Mouse (Mus musculus) MEL (cell line): ENCODE results near the gene Snap47. TPM values are rescaled to one million over a fixed set of nuclear protein-coding genes. Genes with fewer than 3 reads are reported as not detected.

ENCODE experiments used
- DNase-seq: peaks from one replicate; pipeline ENCODE4 v3.0.0; 2011; ENCODE audit warnings: low read depth, low spot score
- H3K27ac ChIP-seq: 2 replicates; pipeline ENCODE4 v1.5.1; 2012; ENCODE audit warnings: low read depth, mild to moderate bottlenecking, control low read depth, low read length, moderate library complexity; ENCODE audit not compliant: control insufficient read depth
- H3K27me3 ChIP-seq, 2 experiments: fragments of 150-350 bp in 1 of 2; sonication (generic) in 1 of 2; 2 replicates each; pipeline ENCODE4 v1.6.1; 2012; ENCODE audit warnings: low read length in 2 of 2, mild to moderate bottlenecking in 2 of 2, improper control_type of control experiment in 1 of 2, moderate library complexity in 1 of 2; ENCODE audit not compliant: insufficient read depth in 2 of 2, control insufficient read depth in 1 of 2
- H3K36me3 ChIP-seq, 2 experiments: 2 replicates each; pipeline ENCODE4 v1.6.1; 2012 to 2014; ENCODE audit warnings: low read length in 2 of 2, improper control_type of control experiment in 1 of 2, inconsistent platforms in 1 of 2, mild to moderate bottlenecking in 1 of 2; ENCODE audit not compliant: insufficient read depth in 2 of 2, control insufficient read depth in 1 of 2
- H3K4me1 ChIP-seq, 2 experiments: fragments of 150-350 bp in 1 of 2; sonication (generic) in 1 of 2; 2 replicates each; pipeline ENCODE4 v1.6.1; 2012; ENCODE audit warnings: low read length in 2 of 2, improper control_type of control experiment in 1 of 2, mild to moderate bottlenecking in 1 of 2; ENCODE audit not compliant: insufficient read depth in 2 of 2, control insufficient read depth in 1 of 2
- H3K4me3 ChIP-seq, 2 experiments: fragments of 150-350 bp in 1 of 2; sonication (generic) in 1 of 2; 2 replicates each; pipeline ENCODE4 v1.5.1; 2012; ENCODE audit warnings: low read depth in 2 of 2, low read length in 2 of 2, mild to moderate bottlenecking in 2 of 2, moderate library complexity in 2 of 2, control low read depth in 1 of 2, improper control_type of control experiment in 1 of 2; ENCODE audit not compliant: control insufficient read depth in 1 of 2, insufficient read depth in 1 of 2
- H3K79me2 ChIP-seq: 2 replicates; pipeline ENCODE4 v1.6.1; 2012; ENCODE audit warnings: mild to moderate bottlenecking, low read length, moderate library complexity; ENCODE audit not compliant: control insufficient read depth, poor library complexity, insufficient read depth
- H3K9ac ChIP-seq: 2 replicates; pipeline ENCODE4 v1.6.1; 2012; ENCODE audit warnings: low read depth, mild to moderate bottlenecking, control low read depth, low read length, moderate library complexity; ENCODE audit not compliant: control insufficient read depth, poor library complexity, severe bottlenecking
- H3K9me3 ChIP-seq: fragments of 150-350 bp; sonication (generic); replicated peaks from 2 replicates; pipeline ENCODE4 v1.6.1; 2012; ENCODE audit warnings: mild to moderate bottlenecking, low read length, improper control_type of control experiment, moderate library complexity; ENCODE audit not compliant: insufficient read depth
- BHLHE40 ChIP-seq: IDR thresholded peaks from 2 replicates; pipeline ENCODE4 v1.6.1; 2012; ENCODE audit warnings: low read depth, mild to moderate bottlenecking, inconsistent platforms, low read length, improper control_type of control experiment, borderline replicate concordance
- CHD1 ChIP-seq: IDR thresholded peaks from 2 replicates; pipeline ENCODE4 v1.6.1; 2012; ENCODE audit warnings: low read depth, mild to moderate bottlenecking, inconsistent platforms, low read length, improper control_type of control experiment
- CHD2 ChIP-seq: IDR thresholded peaks from 2 replicates; pipeline ENCODE4 v1.6.1; 2011; ENCODE audit warnings: low read length, improper control_type of control experiment
- CTCF ChIP-seq, 3 experiments: IDR thresholded peaks in 2 of 3; conservative IDR thresholded peaks in 1 of 3; 2 replicates each; pipeline ENCODE4 v1.5.1; 2011 to 2012; ENCODE audit warnings: low read length in 3 of 3, low read depth in 2 of 3, mild to moderate bottlenecking in 2 of 3, improper control_type of control experiment in 1 of 3, inconsistent platforms in 1 of 3, mixed read lengths in 1 of 3, moderate library complexity in 1 of 3; ENCODE audit not compliant: control insufficient read depth in 1 of 3, insufficient read depth in 1 of 3, poor library complexity in 1 of 3, severe bottlenecking in 1 of 3
- ELF1 ChIP-seq: IDR thresholded peaks from 2 replicates; pipeline ENCODE4 v1.6.1; 2014; ENCODE audit warnings: low read depth, mild to moderate bottlenecking, inconsistent platforms, low read length, improper control_type of control experiment, moderate library complexity
- ETS1 ChIP-seq: IDR thresholded peaks from 2 replicates; pipeline ENCODE4 v1.6.1; 2012; ENCODE audit warnings: low read depth, mild to moderate bottlenecking, inconsistent platforms, low read length, improper control_type of control experiment, moderate library complexity
- GABPA ChIP-seq: IDR thresholded peaks from 2 replicates; pipeline ENCODE4 v1.6.1; 2012; ENCODE audit warnings: low read depth, mild to moderate bottlenecking, inconsistent platforms, low read length, improper control_type of control experiment, moderate library complexity
- GATA1 ChIP-seq: IDR thresholded peaks from 2 replicates; pipeline ENCODE4 v1.6.1; 2011; ENCODE audit warnings: low read depth, low read length, improper control_type of control experiment
- HCFC1 ChIP-seq: IDR thresholded peaks from 2 replicates; pipeline ENCODE4 v1.6.1; 2012; ENCODE audit warnings: low read depth, mild to moderate bottlenecking, inconsistent platforms, low read length, improper control_type of control experiment, moderate library complexity
- KAT2A ChIP-seq: conservative IDR thresholded peaks from 2 replicates; pipeline ENCODE4 v1.6.1; 2012; ENCODE audit warnings: low read depth, low read length, improper control_type of control experiment, inconsistent platforms
- MAX ChIP-seq: IDR thresholded peaks from 2 replicates; pipeline ENCODE4 v1.6.1; 2011; ENCODE audit warnings: low read length, improper control_type of control experiment
- MAZ ChIP-seq: IDR thresholded peaks from 2 replicates; pipeline ENCODE4 v1.6.1; 2012; ENCODE audit warnings: low read depth, mild to moderate bottlenecking, inconsistent platforms, low read length, improper control_type of control experiment
- MXI1 ChIP-seq: IDR thresholded peaks from 2 replicates; pipeline ENCODE4 v1.6.1; 2011; ENCODE audit warnings: mild to moderate bottlenecking, low read depth, low read length, improper control_type of control experiment
- MYB ChIP-seq: IDR thresholded peaks from 2 replicates; pipeline ENCODE4 v1.6.1; 2011; ENCODE audit warnings: mild to moderate bottlenecking, low read depth, low read length, improper control_type of control experiment
- NRF1 ChIP-seq: IDR thresholded peaks from 2 replicates; pipeline ENCODE4 v1.6.1; 2014; ENCODE audit warnings: low read depth, mild to moderate bottlenecking, inconsistent platforms, low read length, improper control_type of control experiment, moderate library complexity; ENCODE audit not compliant: poor library complexity, insufficient read depth, severe bottlenecking
- POLR2AphosphoS2 ChIP-seq: IDR thresholded peaks from 2 replicates; pipeline ENCODE4 v1.6.1; 2011; ENCODE audit warnings: low read length, improper control_type of control experiment
- POLR2AphosphoS5 ChIP-seq: IDR thresholded peaks from 2 replicates; pipeline ENCODE4 v1.6.1; 2012; ENCODE audit warnings: low read depth, borderline replicate concordance, mild to moderate bottlenecking, inconsistent platforms, low read length, moderate library complexity, mixed read lengths
- RAD21 ChIP-seq: IDR thresholded peaks from 2 replicates; pipeline ENCODE4 v1.6.1; 2011; ENCODE audit warnings: mild to moderate bottlenecking, low read depth, low read length, improper control_type of control experiment
- RCOR1 ChIP-seq: IDR thresholded peaks from 2 replicates; pipeline ENCODE4 v1.6.1; 2012; ENCODE audit warnings: low read depth, mild to moderate bottlenecking, inconsistent platforms, low read length, improper control_type of control experiment
- SMC3 ChIP-seq: IDR thresholded peaks from 2 replicates; pipeline ENCODE4 v1.6.1; 2011; ENCODE audit warnings: low read depth, low read length, improper control_type of control experiment
- TAL1 ChIP-seq: IDR thresholded peaks from 2 replicates; pipeline ENCODE4 v1.6.1; 2012; ENCODE audit warnings: mild to moderate bottlenecking, inconsistent platforms, low read length, moderate library complexity, mixed read lengths
- TBP ChIP-seq: IDR thresholded peaks from 2 replicates; pipeline ENCODE4 v1.8.0; 2011; ENCODE audit warnings: low read depth, low read length, improper control_type of control experiment
- TCF12 ChIP-seq: IDR thresholded peaks from 2 replicates; pipeline ENCODE4 v1.6.1; 2014; ENCODE audit warnings: low read depth, mild to moderate bottlenecking, inconsistent platforms, low read length, improper control_type of control experiment, moderate library complexity
- UBTF ChIP-seq: IDR thresholded peaks from 2 replicates; pipeline ENCODE4 v1.6.1; 2012; ENCODE audit warnings: low read depth, mild to moderate bottlenecking, inconsistent platforms, low read length, improper control_type of control experiment, moderate library complexity, borderline replicate concordance; ENCODE audit not compliant: insufficient read depth
- ZC3H11A ChIP-seq: IDR thresholded peaks from 2 replicates; pipeline ENCODE4 v1.6.1; 2012; ENCODE audit warnings: low read depth, mild to moderate bottlenecking, inconsistent platforms, low read length, improper control_type of control experiment
- ZKSCAN1 ChIP-seq: IDR thresholded peaks from 2 replicates; pipeline ENCODE4 v1.6.1; 2012; ENCODE audit warnings: low read depth, mild to moderate bottlenecking, inconsistent platforms, low read length, improper control_type of control experiment, moderate library complexity
- ZMIZ1 ChIP-seq: IDR thresholded peaks from 2 replicates; pipeline ENCODE4 v1.6.1; 2012; ENCODE audit warnings: low read depth, mild to moderate bottlenecking, inconsistent platforms, low read length, improper control_type of control experiment, moderate library complexity
- ZNF384 ChIP-seq: IDR thresholded peaks from 2 replicates; pipeline ENCODE4 v1.6.1; 2012; ENCODE audit warnings: low read depth, mild to moderate bottlenecking, inconsistent platforms, low read length, improper control_type of control experiment
- polyA plus RNA-seq, 2 experiments: library from polyadenylated mRNA; stranded (reverse) in 1 of 2; unstranded in 1 of 2; fragments of >175 nt in 1 of 2; fragments of >200 nt in 1 of 2; gene quantifications; 2 replicates each; pipeline versions ENCODE4 v1.2.1 to v1.2.4; 2012; ENCODE audit warnings: low replicate concordance in 2 of 2, low read depth in 1 of 2; ENCODE audit not compliant: insufficient read length in 2 of 2, insufficient read depth in 1 of 2, missing spikeins in 1 of 2
- total RNA-seq: library from RNA; depleted of rRNA; stranded (reverse); fragments of 300-350 nt; gene quantifications from 2 replicates; pipeline ENCODE4 v1.2.3, GENCODE M21; 2012

Gene Snap47
- total and polyA plus RNA-seq, 3 experiments = 51.0 to 57.9 TPM; not detected in 1

DNA sequence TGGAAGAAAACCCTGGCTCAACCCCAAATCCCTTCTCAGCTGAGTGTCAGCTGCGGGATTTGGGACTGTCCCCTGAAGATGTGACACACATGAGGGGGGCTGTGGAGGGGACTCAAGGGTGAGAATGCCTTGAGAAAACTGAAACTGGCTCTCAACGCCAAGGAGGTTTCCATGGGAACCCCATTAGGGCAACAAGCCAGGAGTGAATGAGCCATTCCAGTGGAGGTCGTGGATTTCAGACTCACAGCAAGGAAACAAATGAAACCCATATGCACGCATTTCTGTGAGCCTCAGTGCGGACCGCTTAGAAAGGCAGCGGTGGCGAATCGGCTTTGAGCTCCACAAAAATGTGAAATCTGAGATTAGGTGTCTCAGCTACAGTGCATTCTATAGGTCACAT, 57.4 kb downstream of the Snap47 start:
- Histone ChIP-seq H3K4me3 (no peak overlapping the region), H3K27me3 (no peaks in the 10 kb centered on the region; a peak in 1 of 4 replicates), H3K9ac (no peak overlapping the region), H3K9me3 (no peaks in the 10 kb centered on the region), H3K36me3 (peaks cover 0 to 5% of the 10 kb centered on the region in 2 experiments; a peak in 2 of 4 replicates), H3K27ac (no peak overlapping the region), H3K79me2 (peaks cover 2% of the 10 kb centered on the region; the same call in 1 of the 2 replicates), H3K4me1 (peaks cover 10 to 19% of the 10 kb centered on the region in 2 experiments; a peak in 3 of 4 replicates)
- DNase-seq = no peak
- no peak for TF ChIP-seq CHD2
- TF ChIP-seq POLR2AphosphoS2 = no peak
- TF ChIP-seq BHLHE40 = no peak
- no peak for TF ChIP-seq ZMIZ1
- TF ChIP-seq GABPA = no peak
- TF ChIP-seq ZNF384 = no peak
- no peak for TF ChIP-seq RAD21
- no peak for TF ChIP-seq MAX
- no peak for TF ChIP-seq HCFC1
- TF ChIP-seq UBTF = no peak
- no peak for TF ChIP-seq ZC3H11A
- no peak for TF ChIP-seq CTCF (IDR thresholded peaks at IDR 0.05 in 2 of 3, conservative IDR thresholded peaks at IDR 0.05 in 1 of 3; ENCODE audit: control insufficient read depth in 1 of 3, insufficient read depth in 1 of 3, low read depth in 2 of 3, low read length in 3 of 3, poor library complexity in 1 of 3, severe bottlenecking in 1 of 3)
- no peak for TF ChIP-seq MXI1
- no peak for TF ChIP-seq ETS1
- TF ChIP-seq TAL1 = no peak
- TF ChIP-seq NRF1 = no peak
- TF ChIP-seq ELF1 = no peak
- TF ChIP-seq KAT2A = no peak
- no peak for TF ChIP-seq RCOR1

DNA sequence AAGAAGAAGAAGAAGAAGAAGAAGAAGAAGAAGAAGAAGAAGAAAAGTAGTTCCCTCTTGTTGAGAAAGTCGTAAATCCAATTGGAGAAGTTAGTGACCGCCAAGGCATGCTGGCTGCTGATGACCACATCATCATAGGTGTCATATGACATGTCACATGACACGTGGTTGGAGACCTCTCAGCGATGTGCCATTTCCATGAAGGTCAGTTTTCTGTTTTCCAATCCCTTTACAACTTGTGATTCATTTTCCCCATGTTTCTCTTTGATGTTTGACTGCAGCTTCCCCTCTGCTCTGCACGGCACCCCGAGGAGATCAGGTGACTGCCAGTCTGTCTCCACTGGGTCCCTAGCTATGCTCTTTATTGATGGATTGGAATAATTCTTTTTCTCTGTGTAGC, 58.7 kb downstream of the Snap47 start:
- H3K9me3 ChIP-seq = no peaks in the 10 kb centered on the region
- H3K4me1 ChIP-seq = peaks cover 4 to 10% of the 10 kb centered on the region in 2 experiments; a peak in 3 of 4 replicates
- DNase-seq = no peak
- H3K27me3 ChIP-seq = no peaks in the 10 kb centered on the region; a peak in 1 of 4 replicates
- H3K27ac ChIP-seq = no peak overlapping the region
- H3K4me3 ChIP-seq = no peak overlapping the region
- TF ChIP-seq TBP (no peak), CHD2 (no peak), ZKSCAN1 (no peak), GATA1 (no peak), TAL1 (no peak), CHD1 (no peak), UBTF (no peak), POLR2AphosphoS2 (no peak), POLR2AphosphoS5 (no peak), ZC3H11A (no peak), ZMIZ1 (no peak), CTCF (IDR thresholded peaks at IDR 0.05 in 2 of 3, conservative IDR thresholded peaks at IDR 0.05 in 1 of 3; ENCODE audit: control insufficient read depth in 1 of 3, insufficient read depth in 1 of 3, low read depth in 2 of 3, low read length in 3 of 3, poor library complexity in 1 of 3, severe bottlenecking in 1 of 3) (no peak), HCFC1 (no peak), TCF12 (no peak), GABPA (no peak), SMC3 (no peak), ZNF384 (no peak), MYB (no peak), MAZ (no peak)
- H3K79me2 ChIP-seq = no peaks in the 10 kb centered on the region
- H3K9ac ChIP-seq = no peak overlapping the region
- no peaks in the 10 kb centered on the region for H3K36me3 ChIP-seq
